Mouse (Mus musculus): ENCODE measurements around the gene Olfr323. TPM values are rescaled to one million over a fixed set of nuclear protein-coding genes. Genes with fewer than 3 reads are reported as not detected.

Gene Olfr323
- polyA plus RNA-seq, 1 experiment: not detected

- 62% methylated on average over 8 of the region's 8 CpGs for WGBS
- TF ChIP-seq POLR2A (IDR thresholded peaks at IDR 0.05; ENCODE audit: borderline replicate concordance, extremely low read depth, low read depth, low read length) (no peak), CTCF (IDR thresholded peaks at IDR 0.05; ENCODE audit: insufficient read depth, low read length) (no peak)
- no peak for DNase-seq
Observed at GRCm38 (mm10) chr11:58578636-58579035, 51.7 kb downstream of the Olfr323 start.

GRCm38 (mm10) chr11:58577430-58577829, 52.9 kb downstream of the Olfr323 start, which contains the start of gene Olfr325:
Gene Olfr325 (plus strand): TSS chr11:58577730.
- no peaks in the 10 kb centered on the region for H3K4me1 ChIP-seq (ENCODE audit: control insufficient read depth, insufficient read depth, low read length)
- no peak for TF ChIP-seq CTCF (IDR thresholded peaks at IDR 0.05; ENCODE audit: insufficient read depth, low read length)
- no peak for TF ChIP-seq POLR2A (IDR thresholded peaks at IDR 0.05; ENCODE audit: borderline replicate concordance, extremely low read depth, low read depth, low read length)
- no peak within 1 kb of the TSS for H3K4me3 ChIP-seq (replicated peaks; ENCODE audit: extremely low read depth, low read depth, low read length)
- 75% methylated on average over 1 of the region's 1 CpGs for WGBS
- DNase-seq: no peak

More at GRCm38 (mm10) chr11:58578636-58579035, 51.7 kb downstream of the Olfr323 start:
- no peak overlapping the region for H3K4me3 ChIP-seq (replicated peaks; ENCODE audit: extremely low read depth, low read depth, low read length)
- H3K4me1 ChIP-seq (ENCODE audit: control insufficient read depth, insufficient read depth, low read length): no peaks in the 10 kb centered on the region

Other genes with a start within 250 kb of the Olfr323 start
- 1.7 TPM in 1 of 2 replicates, not detected in the other for gene 1810065E05Rik, start 209.4 kb downstream of the Olfr323 start, polyA plus RNA-seq (2012; rRNA removed)
- gene Gm12253, start 197.9 kb downstream of the Olfr323 start, polyA plus RNA-seq (2012; rRNA removed): not detected in 2 replicates
- not detected in 2 replicates for gene Lypd9, start 177.6 kb downstream of the Olfr323 start, polyA plus RNA-seq (2012; rRNA removed)
- not detected in 2 replicates for gene Olfr30, start 168.2 kb downstream of the Olfr323 start, polyA plus RNA-seq (2012; rRNA removed)
- gene Olfr332, start 137.9 kb downstream of the Olfr323 start, polyA plus RNA-seq (2012; rRNA removed): not detected in 2 replicates
- not detected in 2 replicates for gene Olfr331, start 127.9 kb downstream of the Olfr323 start, polyA plus RNA-seq (2012; rRNA removed)
- gene Olfr330, start 95.7 kb downstream of the Olfr323 start, polyA plus RNA-seq (2012; rRNA removed): not detected in 2 replicates
- 0.08 TPM in 1 of 2 replicates, not detected in the other for gene Olfr329-ps, start 84.1 kb downstream of the Olfr323 start, polyA plus RNA-seq (2012; rRNA removed)
- gene Olfr328, start 74.9 kb downstream of the Olfr323 start, polyA plus RNA-seq (2012; rRNA removed): not detected in 2 replicates
- gene Olfr224, start 59.9 kb downstream of the Olfr323 start, polyA plus RNA-seq (2012; rRNA removed): 0.07 TPM in 1 of 2 replicates, not detected in the other
- not detected in 2 replicates for gene Olfr325, start 52.8 kb downstream of the Olfr323 start, polyA plus RNA-seq (2012; rRNA removed)
- gene Olfr324, start 35.4 kb downstream of the Olfr323 start, polyA plus RNA-seq (2012; rRNA removed): not detected in 2 replicates
- gene 2210407C18Rik, start 14.4 kb downstream of the Olfr323 start, polyA plus RNA-seq (2012; rRNA removed): not detected in 2 replicates
- gene Trim58, start 10.0 kb upstream of the Olfr323 start, polyA plus RNA-seq (2012; rRNA removed): 0.08 TPM in 1 of 2 replicates, not detected in the other
- not detected in 2 replicates for gene Olfr322, start 28.3 kb upstream of the Olfr323 start, polyA plus RNA-seq (2012; rRNA removed)
- gene Olfr320, start 50.6 kb upstream of the Olfr323 start, polyA plus RNA-seq (2012; rRNA removed): not detected in 2 replicates
- not detected in 2 replicates for gene Olfr319, start 68.7 kb upstream of the Olfr323 start, polyA plus RNA-seq (2012; rRNA removed)
- not detected in 2 replicates for gene Olfr318, start 93.5 kb upstream of the Olfr323 start, polyA plus RNA-seq (2012; rRNA removed)
- not detected in 2 replicates for gene Olfr317, start 108.7 kb upstream of the Olfr323 start, polyA plus RNA-seq (2012; rRNA removed)
- not detected in 2 replicates for gene Olfr316, start 122.2 kb upstream of the Olfr323 start, polyA plus RNA-seq (2012; rRNA removed)
- not detected in 2 replicates for gene Olfr315, start 142.7 kb upstream of the Olfr323 start, polyA plus RNA-seq (2012; rRNA removed)
- gene Olfr314, start 152.5 kb upstream of the Olfr323 start, polyA plus RNA-seq (2012; rRNA removed): not detected in 2 replicates
- gene Fam183b, start 171.5 kb upstream of the Olfr323 start, polyA plus RNA-seq (2012; rRNA removed): 10.7 and 18.1 TPM in 2 replicates
- gene Olfr313, start 184.5 kb upstream of the Olfr323 start, polyA plus RNA-seq (2012; rRNA removed): not detected in 2 replicates
- not detected in 2 replicates for gene Olfr312, start 198.7 kb upstream of the Olfr323 start, polyA plus RNA-seq (2012; rRNA removed)
- not detected in 2 replicates for gene Olfr311, start 208.8 kb upstream of the Olfr323 start, polyA plus RNA-seq (2012; rRNA removed)
- gene Gm12258, start 216.7 kb upstream of the Olfr323 start, polyA plus RNA-seq (2012; rRNA removed): 2.8 and 4.0 TPM in 2 replicates
- 2.0 and 3.9 TPM in 2 replicates for gene 2810021J22Rik, start 236.7 kb upstream of the Olfr323 start, polyA plus RNA-seq (2012; rRNA removed)